Mouse (Mus musculus) left cerebral cortex, postnatal 25 days (tissue): ENCODE results near the gene Zfp275. TPM values are rescaled to one million over a fixed set of nuclear protein-coding genes. Genes with fewer than 3 reads are reported as not detected.
A peak's percentile ranks its signal among the peaks of the same experiment; 100 is the strongest.
"Not testable (repeated sequence)": the region's sequence is repeated elsewhere in the genome, so short reads cannot be mapped to it uniquely, and the experiment has no call there.

Experiments
- DNase-seq, 2 experiments: peaks; one replicate each; pipeline ENCODE4 v3.0.0; 2022; ENCODE audit warnings: low spot score in 2 of 2, mixed read lengths in 1 of 2
- intact Hi-C: fragments of 180-260 bp; cut with DNase I; formaldehyde crosslinking; loops from one replicate; pipeline ENCODE4 v1.15.1; 2025
- total RNA-seq, 2 experiments: library from RNA; stranded (reverse); gene quantifications; 2 replicates each; pipeline ENCODE4 v1.2.3; 2021

Zfp275 gene
- total RNA-seq: 10 to 100 TPM; 16.6 to 19.0 TPM

GRCm38 (mm10) chrX:73342483-73342895 lies at the start of gene Zfp275:
Zfp275 (plus strand) TSS chrX:73342621.
- intact Hi-C loops: loop anchor here (5.0 kb wide), 2 partner anchors 115 to 150 kb away; partner anchors contain the start of gene F8a
- peak; percentile 62 to 66 for DNase-seq

- DNase-seq, intact Hi-C loops: not testable (repeated sequence)
Measured at GRCm38 (mm10) chrX:73292876-73293275, 49.5 kb upstream of the Zfp275 start, which contains the start of the genes Xlr5a and Xlr5c. Xlr5a (minus strand) TSS chrX:73292976. Xlr5c (minus strand) TSS chrX:73292976.

GRCm38 (mm10) chrX:73295745-73296144 lies 46.7 kb upstream of the Zfp275 start:
- intact Hi-C loops: not testable (repeated sequence)

GRCm38 (mm10) chrX:73312522-73312921 lies 29.9 kb upstream of the Zfp275 start:
- intact Hi-C loops: loop anchor here (1.0 to 5.0 kb wide), 2 partner anchors 118 to 180 kb away; no protein-coding TSS in a partner anchor
- DNase-seq: peak; percentile 20 to 37

More at GRCm38 (mm10) chrX:73295745-73296144, 46.7 kb upstream of the Zfp275 start:
- not testable (repeated sequence) for DNase-seq

GRCm38 (mm10) chrX:73321029-73321428 lies 21.4 kb upstream of the Zfp275 start:
- intact Hi-C loops: no loop called here
- no peak for DNase-seq

GRCm38 (mm10) chrX:73327215-73327614 lies 15.2 kb upstream of the Zfp275 start:
- intact Hi-C loops: no loop called here
- DNase-seq: no peak

GRCm38 (mm10) chrX:73333548-73333947 lies 8.9 kb upstream of the Zfp275 start:
- intact Hi-C loops: no loop called here
- DNase-seq: no peak

DNA sequence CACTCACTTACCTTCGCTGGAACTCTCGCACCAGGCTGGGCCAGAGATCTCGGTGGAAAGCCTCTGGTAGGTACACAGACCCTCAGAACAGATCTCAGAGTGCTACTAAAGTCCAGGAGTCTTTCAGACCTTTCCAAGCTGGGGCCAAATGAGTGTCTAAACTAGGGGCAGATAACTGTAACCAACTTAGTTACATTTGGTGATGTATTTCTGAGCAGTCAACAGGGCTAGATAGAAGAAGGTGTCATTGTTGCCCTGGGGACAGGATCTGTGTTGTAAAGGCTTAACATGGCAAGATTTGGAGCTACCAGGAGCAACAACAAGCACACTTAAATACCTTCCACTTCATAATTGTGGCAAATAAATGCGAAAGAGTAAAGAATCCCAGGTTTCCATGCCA lies 5.7 kb upstream of the Zfp275 start, which contains the start of gene Gm45015:
Gm45015 (minus strand) TSS at position 101 of the 400 bp plus-strand sequence.
- intact Hi-C loops: no loop called here
- DNase-seq: no peak

GRCm38 (mm10) chrX:73341473-73341872 lies 948 bp upstream of the Zfp275 start:
- intact Hi-C loops: loop anchor here (5.0 kb wide), 2 partner anchors 114 to 151 kb away; partner anchors contain the start of gene F8a
- DNase-seq: no peak

GRCm38 (mm10) chrX:73342068-73342467 lies 353 bp upstream of the Zfp275 start:
- no peak for DNase-seq
- intact Hi-C loops: loop anchor here (5.0 kb wide), 2 partner anchors 115 to 150 kb away; partner anchors contain the start of gene F8a

DNA sequence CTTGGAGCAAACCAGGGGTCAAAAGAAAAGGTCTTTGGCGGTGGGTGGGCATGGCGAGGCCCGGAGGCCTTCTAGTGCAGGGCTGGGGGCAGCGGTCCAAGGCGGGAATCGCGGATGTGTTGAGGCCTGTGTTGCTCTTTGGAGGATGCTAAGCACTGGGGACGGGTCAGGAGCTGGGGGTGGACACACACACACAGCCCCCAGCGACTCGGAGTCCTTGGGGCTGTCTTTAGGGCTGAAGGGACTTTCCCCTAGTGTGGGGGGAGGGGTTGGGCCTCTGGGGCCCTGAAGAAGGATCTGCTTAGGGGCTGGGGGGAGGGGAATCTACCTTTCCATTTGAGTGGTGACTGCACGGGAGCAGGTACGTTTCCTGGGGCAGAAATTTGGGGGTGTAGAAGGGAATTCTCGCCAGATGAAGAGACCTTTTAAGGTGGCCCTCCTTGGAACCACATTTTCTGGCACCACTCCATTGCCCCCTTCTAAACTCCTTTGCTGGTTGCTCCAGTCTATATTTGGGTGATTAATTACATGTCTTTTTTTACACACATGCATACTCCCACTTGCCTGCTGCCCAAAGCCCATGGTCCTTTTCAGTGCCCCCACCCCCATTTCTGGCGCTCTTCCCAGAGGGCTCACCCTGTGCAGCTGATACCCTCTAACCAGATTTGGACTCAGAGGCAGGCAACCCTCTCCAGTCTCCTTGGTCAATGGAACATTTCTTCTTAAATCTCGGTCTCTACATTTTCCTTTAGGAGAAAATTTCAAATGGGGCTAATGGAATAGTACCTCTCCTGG lies 717 bp downstream of the Zfp275 start:
- intact Hi-C loops: loop anchor here (5.0 kb wide), 2 partner anchors 116 to 149 kb away; partner anchors contain the start of gene F8a
- no peak for DNase-seq

DNA sequence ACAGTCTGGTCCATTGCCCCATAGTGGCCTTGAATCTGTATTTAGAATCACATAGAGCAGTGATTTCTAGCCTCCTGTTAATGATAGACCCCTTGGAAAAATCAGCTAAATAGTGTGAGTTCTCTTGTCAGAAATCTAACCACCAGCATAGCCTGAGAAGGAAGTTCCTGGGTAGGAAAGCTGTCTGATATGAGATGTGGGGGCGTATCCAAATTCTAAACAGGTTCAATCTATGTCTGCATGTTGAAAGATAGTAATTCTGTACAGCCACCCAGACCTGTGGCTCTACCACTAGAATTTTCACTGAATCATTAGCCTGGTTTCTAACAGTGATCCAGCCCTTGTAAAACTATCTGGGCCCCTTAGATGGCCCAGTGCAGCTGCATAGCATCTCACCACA lies 1.4 kb downstream of the Zfp275 start:
- intact Hi-C loops: loop anchor here (5.0 kb wide), 2 partner anchors 117 to 148 kb away; partner anchors contain the start of gene F8a
- DNase-seq: no peak

DNA sequence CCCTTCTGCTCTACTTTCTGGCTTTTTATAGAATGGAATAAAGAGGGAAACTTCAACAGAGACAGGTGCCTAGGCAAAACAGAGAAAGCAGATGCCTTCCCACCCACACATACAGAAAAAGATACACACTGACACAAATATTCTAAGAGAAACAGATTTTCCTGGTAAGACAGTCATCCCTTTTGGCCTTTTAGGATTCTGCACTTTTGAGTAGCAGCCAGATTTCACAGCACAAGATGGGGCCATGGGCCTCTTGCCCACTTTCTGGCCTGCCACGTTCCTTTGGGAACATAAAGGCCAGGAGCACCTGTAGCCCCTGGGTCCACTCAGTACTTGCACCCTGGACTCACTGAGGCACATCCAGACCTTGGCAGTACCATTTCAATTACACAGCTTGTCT lies 1.9 kb downstream of the Zfp275 start:
- intact Hi-C loops: loop anchor here (5.0 kb wide), 2 partner anchors 117 to 148 kb away; partner anchors contain the start of gene F8a
- peak in 1 of 2 experiments; percentile 43 for DNase-seq

GRCm38 (mm10) chrX:73356163-73356562 lies 13.7 kb downstream of the Zfp275 start:
- DNase-seq: no peak
- intact Hi-C loops: no loop called here

DNA sequence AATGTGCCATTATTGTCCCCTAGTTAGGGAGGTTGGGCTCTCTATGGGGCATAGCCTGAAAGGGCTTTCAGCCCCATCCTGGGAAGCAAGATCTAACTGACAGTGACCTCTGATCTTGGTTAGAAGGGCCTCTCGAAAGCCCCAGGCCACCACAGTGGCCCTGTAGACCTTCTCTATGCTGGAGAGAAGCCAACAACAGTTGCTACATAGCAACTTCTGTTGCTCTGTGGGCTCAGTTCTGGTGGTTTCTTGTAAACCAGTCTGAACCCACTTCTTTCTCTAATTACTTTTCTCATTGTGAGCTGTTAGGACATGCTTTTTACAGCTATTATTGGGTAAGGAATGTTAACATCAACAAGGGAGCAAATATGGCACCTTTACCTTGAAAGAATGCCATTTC lies 14.3 kb downstream of the Zfp275 start:
- no peak for DNase-seq
- intact Hi-C loops: no loop called here

- DNase-seq: no peak
- intact Hi-C loops: no loop called here
Measured at GRCm38 (mm10) chrX:73363291-73363690, 20.9 kb downstream of the Zfp275 start.

DNA sequence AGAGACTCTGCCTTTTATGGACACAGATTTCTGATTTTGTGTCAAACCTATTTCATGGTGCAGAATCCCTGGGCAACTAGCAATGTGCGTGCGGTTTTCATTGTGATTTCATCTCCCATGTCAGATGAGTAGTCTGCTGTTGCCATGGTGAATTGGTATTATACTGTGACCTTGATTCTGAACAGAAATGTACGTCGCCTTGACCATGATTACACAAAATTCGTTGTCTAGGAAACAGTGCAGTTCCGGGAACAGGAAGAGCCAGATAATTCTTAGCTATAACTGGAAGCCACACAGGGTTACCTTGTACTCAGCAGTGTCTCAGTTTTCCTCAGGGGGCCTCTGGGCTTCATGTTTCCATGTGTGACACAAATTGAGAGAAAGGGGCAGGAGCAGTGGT lies 42.0 kb downstream of the Zfp275 start:
- peak; percentile 4 to 10 for DNase-seq
- intact Hi-C loops: no loop called here

- intact Hi-C loops: no loop called here
Measured at GRCm38 (mm10) chrX:73384924-73385323, 42.5 kb downstream of the Zfp275 start.

DNA sequence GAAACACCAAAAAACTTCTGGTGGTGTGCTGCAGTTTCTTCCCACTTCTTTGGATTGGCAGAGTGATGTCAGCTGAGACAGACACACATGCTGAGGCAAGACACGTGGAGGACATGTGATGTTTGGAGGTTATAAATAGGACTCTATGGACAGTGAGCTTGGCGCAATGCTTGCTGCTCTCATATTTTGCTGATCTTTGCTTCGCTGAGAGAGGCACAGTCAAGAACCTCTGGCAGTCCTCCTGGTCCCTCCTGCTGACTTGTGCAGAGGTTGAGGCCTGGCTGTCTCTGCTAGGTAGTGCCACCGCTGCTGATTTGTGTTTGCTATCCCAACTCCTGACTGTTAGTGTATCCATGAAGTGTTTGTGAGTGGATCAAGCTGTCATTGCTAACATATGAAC lies 49.1 kb downstream of the Zfp275 start:
- no peak for DNase-seq
- intact Hi-C loops: no loop called here

More at GRCm38 (mm10) chrX:73384924-73385323, 42.5 kb downstream of the Zfp275 start:
- no peak for DNase-seq

- no peak for DNase-seq
Measured at GRCm38 (mm10) chrX:73396446-73396845, 54.0 kb downstream of the Zfp275 start.

GRCm38 (mm10) chrX:73398636-73399035 lies 56.2 kb downstream of the Zfp275 start, which contains the start of gene Gm18336:
Gm18336 (minus strand) TSS chrX:73398736.
- DNase-seq, intact Hi-C loops: not testable (repeated sequence)

More at GRCm38 (mm10) chrX:73396446-73396845, 54.0 kb downstream of the Zfp275 start:
- intact Hi-C loops: no loop called here
